Mouse (Mus musculus) hindbrain, embryonic 12.5 days (tissue): ENCODE data around the gene Phb2. TPM values are rescaled to one million over a fixed set of nuclear protein-coding genes. Genes with fewer than 3 reads are reported as not detected.
A peak's percentile ranks its signal among the peaks of the same experiment; 100 is the strongest.

ENCODE experiments used
- ATAC-seq: fragments of 200-750 bp; cut with Nextera tagmentation; 2 replicates; pipeline ENCODE4 v1.8.0; 2017; ENCODE audit warnings: moderate TSS enrichment; ENCODE audit not compliant: low FRiP score
- H3K27ac ChIP-seq: fragments of 300-500 bp; sonication (generic); 2 replicates; pipeline ENCODE4 v1.5.1; 2016; ENCODE audit warnings: mild to moderate bottlenecking
- H3K27me3 ChIP-seq: fragments of 300-500 bp; sonication (generic); 2 replicates; pipeline ENCODE4 v1.6.1; 2016; ENCODE audit warnings: mild to moderate bottlenecking
- H3K36me3 ChIP-seq: fragments of 300-500 bp; sonication (generic); 2 replicates; pipeline ENCODE4 v1.6.1; 2016; ENCODE audit warnings: mild to moderate bottlenecking
- H3K4me1 ChIP-seq: fragments of 300-500 bp; sonication (generic); 2 replicates; pipeline ENCODE4 v1.6.1; 2016
- H3K4me2 ChIP-seq: fragments of 300-500 bp; sonication (generic); replicated peaks from 2 replicates; pipeline ENCODE4 v1.6.1; 2016; ENCODE audit warnings: mild to moderate bottlenecking
- H3K4me3 ChIP-seq: fragments of 300-500 bp; sonication (generic); 2 replicates; pipeline ENCODE4 v1.5.1; 2016; ENCODE audit warnings: mild to moderate bottlenecking
- H3K9ac ChIP-seq: fragments of 300-500 bp; sonication (generic); 2 replicates; pipeline ENCODE4 v1.6.1; 2016; ENCODE audit warnings: mild to moderate bottlenecking, moderate library complexity
- H3K9me3 ChIP-seq: fragments of 300-500 bp; sonication (generic); replicated peaks from 2 replicates; pipeline ENCODE4 v1.6.1; 2016; ENCODE audit warnings: mild to moderate bottlenecking
- WGBS: fragments of 180-500 bp; shearing (Covaris S2); methylation state at CpG from one replicate; pipeline ENCODE4 v1.1.7; 2016; 5-methylcytosine and 5-hydroxymethylcytosine counted together
- microRNA counts: library from miRNA; unstranded; fragments of <30 nt; microRNA quantifications from one replicate; lab custom pipeline; 2017
- microRNA-seq: library from miRNA; unstranded; fragments of <30 nt; microRNA quantifications from one replicate; pipeline ENCODE4, GENCODE M21; 2017
- polyA plus RNA-seq: library from polyadenylated mRNA; unstranded; fragments of >200 nt; fragmentation: Nextera tagmentation; extraction: Ambion mirVana; gene quantifications from 2 replicates; pipeline ENCODE4 v1.2.1, GENCODE M21; 2016

The Phb2 gene
- polyA plus RNA-seq, 1 experiment from 2014 or later: 291 TPM

DNA sequence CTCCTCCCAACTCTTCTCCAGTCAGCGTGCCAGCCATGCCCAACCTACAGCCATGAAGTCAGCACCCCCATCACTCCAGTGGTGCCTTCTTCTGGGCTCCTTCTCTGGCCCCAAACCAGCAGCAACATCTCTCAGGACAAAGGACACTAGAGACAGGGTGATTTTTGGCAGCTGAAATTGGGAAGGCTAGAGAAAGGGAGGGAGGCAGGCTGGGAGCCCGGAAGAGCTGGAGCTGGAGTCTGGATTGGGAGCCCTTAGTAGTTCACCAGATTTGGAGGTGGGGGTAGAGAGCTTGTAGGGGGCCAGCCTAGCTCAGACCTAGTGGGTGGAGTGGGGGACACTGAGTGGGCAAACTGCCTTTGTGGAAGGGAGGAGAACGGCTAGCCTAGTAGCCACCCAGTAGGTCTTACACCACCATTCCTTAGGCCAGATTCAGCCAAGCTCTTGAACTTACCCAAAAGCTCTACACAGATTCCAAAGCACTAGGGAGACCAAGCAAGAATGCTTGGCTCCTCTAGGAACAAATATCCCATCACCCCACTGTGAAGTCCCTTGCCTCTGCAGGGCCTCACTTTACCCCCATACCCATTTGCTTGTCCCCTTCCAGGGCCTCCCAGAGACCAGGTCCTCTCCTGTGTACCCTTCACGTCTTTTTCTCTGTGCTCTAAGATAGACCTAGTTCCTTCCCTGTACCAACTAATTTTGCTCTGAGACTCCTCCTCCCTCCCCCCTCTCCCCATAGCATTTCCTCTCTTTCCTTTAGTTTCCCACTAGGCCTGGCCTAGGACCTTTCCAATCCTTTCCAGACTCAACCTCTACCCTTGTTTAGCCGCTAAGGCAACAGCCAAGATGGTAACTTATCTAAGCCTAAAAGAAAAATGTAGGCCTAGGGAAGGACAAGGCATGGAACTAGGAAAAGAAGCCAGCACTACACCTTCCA is 46.0 kb downstream of the Phb2 start:
- Histone ChIP-seq H3K4me1 (peaks cover 42% of the 10 kb centered on the region), H3K4me3 (peak overlapping the region; percentile 91), H3K27ac (peak overlapping the region; percentile 98), H3K36me3 (no peaks in the 10 kb centered on the region), H3K27me3 (peaks cover 8% of the 10 kb centered on the region; the same call in 1 of the 2 replicates), H3K9me3 (no peaks in the 10 kb centered on the region), H3K9ac (peak overlapping the region; percentile 98; the same call in 1 of the 2 replicates), H3K4me2 (peak overlapping the region; percentile 73)
- WGBS: 19% methylated on average over 5 of the region's 5 CpGs
- ATAC-seq: peak; percentile 15

DNA sequence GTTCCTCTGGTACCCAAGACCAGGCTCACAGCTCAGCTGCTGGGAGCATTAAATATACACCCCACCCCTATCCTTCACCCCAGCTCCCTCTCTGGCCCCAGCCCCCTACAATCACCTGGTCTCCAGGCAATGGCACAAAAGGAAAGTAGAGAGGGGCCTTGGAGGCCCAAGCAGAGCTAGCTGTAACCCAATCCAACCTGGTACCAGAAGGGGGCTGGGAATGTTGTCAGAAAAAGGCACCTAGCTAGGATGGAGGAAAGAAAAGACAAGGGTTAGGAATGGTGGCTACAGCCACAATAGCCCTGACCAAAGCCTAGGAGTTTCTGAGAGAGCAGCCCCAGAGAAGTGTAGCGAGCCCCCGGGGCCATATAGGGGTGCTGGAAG is 46.7 kb downstream of the Phb2 start:
- Histone ChIP-seq H3K27me3 (peaks cover 10% of the 10 kb centered on the region), H3K9me3 (no peaks in the 10 kb centered on the region), H3K9ac (no peak overlapping the region), H3K27ac (peak overlapping the region; percentile 98), H3K4me3 (no peak overlapping the region), H3K4me1 (peaks cover 39% of the 10 kb centered on the region), H3K36me3 (no peaks in the 10 kb centered on the region), H3K4me2 (peak overlapping the region; percentile 73)
- 59% methylated on average over 2 of the region's 2 CpGs for WGBS
- ATAC-seq: no peak

DNA sequence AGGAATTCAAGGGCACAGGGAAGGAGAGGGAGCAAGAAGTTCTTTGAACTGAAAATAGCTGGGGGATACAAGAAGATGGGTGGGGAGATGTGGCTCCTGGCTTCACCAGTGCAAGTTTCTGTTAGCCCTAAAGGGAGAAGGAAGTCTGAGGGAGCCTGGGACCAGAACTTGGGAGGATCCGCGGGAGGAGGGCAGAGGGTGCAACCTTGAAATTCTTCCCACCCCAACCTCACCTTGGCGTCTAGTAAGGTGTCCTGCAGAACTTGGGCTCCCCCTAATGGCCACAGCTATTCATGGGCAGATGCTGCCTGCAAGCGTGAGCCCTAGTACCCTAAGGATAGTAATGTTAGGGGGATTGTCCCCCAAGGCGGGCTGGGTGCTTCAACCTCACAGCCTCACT is 47.1 kb downstream of the Phb2 start:
- no peak overlapping the region for H3K9ac ChIP-seq

DNA sequence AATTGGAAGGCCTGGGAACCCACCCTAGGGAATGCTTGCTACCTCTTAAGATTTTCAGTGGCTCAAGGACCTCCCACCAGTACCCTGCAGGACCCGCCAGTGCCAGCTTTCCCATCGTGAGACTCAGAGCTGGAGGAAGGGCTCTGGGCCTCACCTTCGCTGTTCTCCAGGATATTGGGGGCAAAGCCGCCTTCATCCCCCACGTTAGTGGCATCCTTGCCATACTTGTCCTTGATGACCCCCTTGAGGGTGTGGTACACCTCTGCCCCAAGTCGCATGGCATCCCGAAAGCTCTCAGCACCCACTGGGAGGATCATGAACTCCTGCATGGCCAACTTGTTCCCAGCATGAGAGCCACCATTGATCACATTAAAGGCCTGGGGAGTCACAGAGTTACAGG is 53.8 kb downstream of the Phb2 start:
- Histone ChIP-seq H3K4me1 (peaks cover 19% of the 10 kb centered on the region), H3K36me3 (no peaks in the 10 kb centered on the region), H3K27ac (no peak overlapping the region), H3K9ac (no peak overlapping the region), H3K9me3 (no peaks in the 10 kb centered on the region), H3K4me3 (no peak overlapping the region), H3K27me3 (peaks cover 51% of the 10 kb centered on the region), H3K4me2 (no peak overlapping the region)
- WGBS: 80% methylated on average over 7 of the region's 7 CpGs
- ATAC-seq: no peak

More for the DNA sequence above, 47.1 kb downstream of the Phb2 start:
- H3K9me3 ChIP-seq: no peaks in the 10 kb centered on the region
- H3K4me2 ChIP-seq: peak overlapping the region; percentile 73; the same call in 1 of the 2 replicates
- 2% methylated on average over 5 of the region's 5 CpGs for WGBS
- H3K4me3 ChIP-seq: no peak overlapping the region
- ATAC-seq: no peak
- H3K36me3 ChIP-seq: no peaks in the 10 kb centered on the region
- peak overlapping the region; percentile 98 for H3K27ac ChIP-seq
- peaks cover 13% of the 10 kb centered on the region for H3K27me3 ChIP-seq
- peaks cover 35% of the 10 kb centered on the region for H3K4me1 ChIP-seq

MicroRNAs within 50 kb of the gene (microRNA counts, 519-probe panel; counts per million panel counts)
- microRNA mmu-miR-141 (lab: Ali Mortazavi, UCI) (2,524 counts per million, percentile 65 among the panel's probes with 10 or more counts), microRNA mmu-miR-200c (lab: Ali Mortazavi, UCI) (4,302 counts per million, percentile 84 among the panel's probes with 10 or more counts)

Small RNAs within 50 kb of the gene (microRNA-seq; reads per million reads assigned to microRNA genes)
- gene Mir141 (146 reads per million, percentile 52 among the genes with 10 or more reads in this experiment), gene Mir200c (799 reads per million, percentile 72 among the genes with 10 or more reads in this experiment)

Other genes with a start within 250 kb of the Phb2 start
- 36.9 and 40.5 TPM in 2 replicates for gene Clstn3, start 247.5 kb upstream of the Phb2 start, polyA plus RNA-seq
- 0.20 and 0.25 TPM in 2 replicates for gene C1rl, start 219.2 kb upstream of the Phb2 start, polyA plus RNA-seq
- 0.14 and 0.49 TPM in 2 replicates for gene C1ra, start 199.9 kb upstream of the Phb2 start, polyA plus RNA-seq
- gene C1s1, start 170.0 kb upstream of the Phb2 start, polyA plus RNA-seq: 0.65 and 1.0 TPM in 2 replicates
- not detected in 2 replicates for gene C1rb, start 142.0 kb upstream of the Phb2 start, polyA plus RNA-seq
- not detected in 2 replicates for gene C1s2, start 76.3 kb upstream of the Phb2 start, polyA plus RNA-seq
- 45.3 and 48.6 TPM in 2 replicates for gene Lpcat3, start 49.3 kb upstream of the Phb2 start, polyA plus RNA-seq
- gene Emg1, start 158 bp upstream of the Phb2 start, polyA plus RNA-seq: 131 and 138 TPM in 2 replicates
- gene Ptpn6, start 26.4 kb downstream of the Phb2 start, polyA plus RNA-seq: 5.6 TPM in 2 replicates
- gene Grcc10, start 29.0 kb downstream of the Phb2 start, polyA plus RNA-seq: 519 and 565 TPM in 2 replicates
- not detected in 2 replicates for gene Gm45234, start 43.7 kb downstream of the Phb2 start, polyA plus RNA-seq
- gene Atn1, start 44.2 kb downstream of the Phb2 start, polyA plus RNA-seq: 20.3 and 20.6 TPM in 2 replicates
- gene Eno2, start 57.3 kb downstream of the Phb2 start, polyA plus RNA-seq: 18.7 and 19.6 TPM in 2 replicates
- gene Lrrc23, start 67.4 kb downstream of the Phb2 start, polyA plus RNA-seq: 3.9 and 5.2 TPM in 2 replicates
- 8.7 and 9.2 TPM in 2 replicates for gene Spsb2, start 96.3 kb downstream of the Phb2 start, polyA plus RNA-seq
- gene Tpi1, start 102.0 kb downstream of the Phb2 start, polyA plus RNA-seq: 481 and 483 TPM in 2 replicates
- 200 and 202 TPM in 2 replicates for gene Usp5, start 117.1 kb downstream of the Phb2 start, polyA plus RNA-seq
- gene Cdca3, start 117.2 kb downstream of the Phb2 start, polyA plus RNA-seq: 111 and 120 TPM in 2 replicates
- 0.52 and 0.92 TPM in 2 replicates for gene Gnb3, start 127.9 kb downstream of the Phb2 start, polyA plus RNA-seq
- gene P3h3, start 145.4 kb downstream of the Phb2 start, polyA plus RNA-seq: 34.5 and 39.6 TPM in 2 replicates
- 11.3 and 12.7 TPM in 2 replicates for gene Gpr162, start 151.6 kb downstream of the Phb2 start, polyA plus RNA-seq
- gene Cd4, start 175.9 kb downstream of the Phb2 start, polyA plus RNA-seq: 0.06 TPM in 1 of 2 replicates, not detected in the other
- 1.9 and 2.1 TPM in 2 replicates for gene Lag3, start 199.4 kb downstream of the Phb2 start, polyA plus RNA-seq
- gene Ptms, start 207.8 kb downstream of the Phb2 start, polyA plus RNA-seq: 637 and 707 TPM in 2 replicates
- gene Mlf2, start 219.1 kb downstream of the Phb2 start, polyA plus RNA-seq: 462 and 488 TPM in 2 replicates